Mouse (Mus musculus): ENCODE measurements around the gene Fermt2.

Gene Fermt2

DNA sequence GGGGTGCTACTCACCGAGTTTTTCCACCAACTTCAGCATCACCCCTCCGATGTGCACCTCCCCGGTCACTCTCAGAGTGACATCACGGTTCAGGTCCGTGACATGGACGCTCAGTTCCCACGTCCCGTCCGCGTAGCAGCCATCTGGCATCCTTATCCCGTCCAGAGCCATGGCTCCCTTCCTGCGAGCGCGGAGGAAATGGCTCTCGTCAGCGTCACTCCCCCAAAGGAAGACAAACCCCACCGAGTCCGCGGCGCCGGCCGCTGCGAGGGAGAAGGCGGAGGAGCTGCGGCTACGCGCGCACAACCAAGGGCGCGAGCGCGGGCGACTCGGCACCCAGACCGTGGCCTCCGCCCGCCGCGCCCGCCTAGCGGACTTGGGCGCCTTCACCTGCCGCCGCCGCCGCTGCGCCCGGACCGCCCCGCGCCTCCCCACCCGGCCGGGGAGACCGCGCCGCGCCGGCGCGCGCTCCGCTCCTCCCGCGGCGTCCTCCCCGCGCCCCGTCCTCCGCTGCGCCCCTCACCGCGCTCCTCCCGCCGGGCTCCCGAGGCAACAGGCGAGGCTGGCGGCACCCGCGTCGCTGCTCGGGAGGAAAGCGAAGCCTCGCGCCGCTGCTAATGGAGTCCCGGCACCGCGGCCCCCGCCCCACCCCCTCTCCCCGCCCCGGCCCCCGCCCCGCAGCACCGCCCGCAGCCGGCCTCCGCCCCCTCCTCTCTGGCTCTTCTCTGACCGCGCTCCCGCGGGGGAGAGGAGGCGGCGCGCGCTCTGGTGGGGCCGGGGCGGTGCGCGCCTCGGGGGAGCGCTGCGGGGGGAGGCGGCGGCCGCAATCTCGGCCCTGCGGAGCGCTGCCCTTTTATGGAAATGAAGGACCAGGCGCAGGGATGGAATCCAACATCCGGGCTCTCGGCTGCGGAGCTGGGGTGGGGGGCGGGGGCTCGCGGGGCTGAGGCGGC lies at the start of gene Fermt2:
Fermt2 (minus strand) TSS at position 708 of the 953 bp plus-strand sequence.
- peak in 1 of 2 experiments; percentile 32 for DNase-seq (ENCODE audit: low spot score in 2 of 2)

DNA sequence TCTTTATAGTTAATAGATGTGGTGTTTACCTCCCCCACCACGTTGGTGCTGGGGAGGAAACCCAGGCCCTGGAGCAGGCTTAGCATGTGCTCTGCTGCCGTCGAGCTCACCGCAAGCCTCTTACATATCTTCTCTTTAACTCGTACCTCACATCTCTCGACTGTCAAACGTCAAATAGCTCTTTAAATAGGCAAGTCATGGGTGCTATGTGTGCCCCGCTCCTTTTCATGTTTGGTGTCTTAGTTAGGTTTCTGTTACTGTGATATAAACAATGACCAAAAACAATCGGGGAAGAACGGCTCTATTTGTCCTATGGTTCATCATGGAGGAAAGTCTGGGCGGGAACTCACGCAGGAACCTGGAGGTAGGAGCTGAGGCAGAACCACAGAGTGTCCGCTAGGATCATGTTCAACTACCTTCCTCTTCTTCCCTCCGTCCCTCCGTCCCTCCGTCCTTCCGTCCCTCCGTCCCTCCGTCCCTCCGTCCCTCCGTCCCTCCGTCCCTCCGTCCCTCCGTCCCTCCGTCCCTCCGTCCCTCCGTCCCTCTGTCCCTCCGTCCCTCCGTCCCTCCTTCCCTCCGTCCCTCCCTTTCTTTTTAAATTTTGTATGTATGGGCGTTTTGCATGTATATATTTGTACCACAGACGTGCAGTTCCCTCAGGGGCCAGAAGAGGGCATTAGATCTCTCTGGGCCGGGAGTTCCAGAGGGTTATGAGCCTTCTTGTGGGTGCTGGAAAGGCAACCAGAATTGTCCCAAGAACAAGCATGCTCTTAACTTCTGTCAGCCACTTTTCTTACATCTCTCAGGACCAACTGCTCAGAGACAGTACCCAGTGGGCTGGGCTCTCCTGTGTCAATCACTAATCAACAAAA lies 36.4 kb upstream of the Fermt2 start:
- DNase-seq (ENCODE audit: low spot score in 2 of 2) = peak; percentile 57 to 78

DNA sequence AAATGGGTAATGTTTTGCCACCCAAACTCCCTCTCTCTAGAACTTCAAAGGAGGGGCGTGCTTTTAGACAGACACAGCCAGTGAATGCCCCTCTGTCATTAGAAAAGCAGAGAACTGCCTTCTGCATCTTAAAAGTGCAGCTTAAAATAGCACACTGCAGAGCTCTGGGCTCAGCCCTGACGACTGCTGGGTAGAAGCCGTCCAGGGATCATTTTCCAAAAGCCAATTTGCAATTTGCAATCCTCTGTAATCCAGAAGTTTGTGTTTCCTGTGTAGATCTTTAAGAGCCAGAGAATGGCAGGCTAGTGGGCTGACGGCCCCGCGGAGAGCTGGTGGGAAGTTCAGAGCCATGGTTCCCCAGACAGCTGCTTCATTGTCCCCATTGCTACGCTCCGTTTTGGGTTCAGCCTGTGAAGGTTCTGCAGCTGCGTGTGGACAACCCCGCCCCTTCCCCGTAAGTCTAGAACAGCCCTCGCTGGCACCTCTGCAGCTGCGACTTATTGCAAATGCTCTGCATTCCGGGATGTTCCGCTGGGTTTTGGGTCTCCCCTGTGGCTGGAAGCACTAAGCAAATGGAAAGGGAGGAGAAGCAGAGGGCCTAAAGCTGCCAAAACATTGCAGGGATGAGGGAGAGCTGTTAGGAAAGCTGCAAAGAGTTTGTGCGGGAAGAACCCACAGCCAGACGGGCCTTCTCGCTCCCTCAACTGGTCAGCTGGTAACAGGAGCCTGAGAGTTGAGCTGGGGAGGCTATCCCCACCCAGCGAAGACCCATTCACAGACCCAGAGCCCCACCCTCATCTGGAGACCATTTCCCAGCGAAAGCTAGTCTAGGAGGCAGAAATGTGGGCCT lies 35.5 kb upstream of the Fermt2 start:
- no peak for DNase-seq (ENCODE audit: low spot score in 2 of 2)

DNA sequence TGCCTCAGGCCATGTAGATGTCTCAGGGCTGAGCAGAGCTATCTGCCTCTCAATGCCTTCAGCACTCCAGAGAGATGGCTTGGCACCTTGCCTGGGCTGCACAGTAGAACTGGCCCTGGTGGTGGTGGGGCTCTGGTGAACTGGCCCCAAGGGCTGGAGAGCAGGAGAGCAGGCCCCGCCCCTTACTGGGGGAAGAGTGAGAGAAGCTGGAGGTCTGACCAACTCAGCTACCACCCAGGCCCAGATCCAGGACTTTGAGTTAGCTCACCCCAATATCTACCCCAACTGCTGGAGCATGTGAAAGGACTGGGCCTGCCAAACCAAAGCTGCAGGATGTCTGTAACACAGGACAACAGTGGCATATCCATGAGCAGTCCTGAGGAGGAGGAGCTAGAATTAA lies 33.7 kb upstream of the Fermt2 start:
- no peak for DNase-seq (ENCODE audit: low spot score in 2 of 2)

DNA sequence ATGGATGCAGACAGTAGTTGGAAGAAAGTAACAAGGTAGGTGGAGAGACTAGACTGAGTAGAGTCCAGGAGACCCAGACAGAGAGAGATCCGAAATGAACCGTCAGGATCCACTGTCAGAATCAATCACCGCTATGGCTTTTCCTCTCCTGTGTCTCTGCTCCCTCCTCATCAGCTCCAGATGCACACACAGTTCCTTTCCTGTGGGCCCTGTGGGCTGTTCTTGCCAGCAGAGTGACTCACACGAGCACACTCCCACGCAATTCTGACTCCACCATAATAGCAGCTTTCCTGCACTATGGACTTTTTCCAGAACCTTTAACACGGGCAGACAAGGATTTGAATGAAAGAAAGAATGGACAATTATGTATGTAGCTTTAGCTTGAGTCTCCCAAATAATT lies 31.8 kb upstream of the Fermt2 start:
- no peak for DNase-seq (ENCODE audit: low spot score in 2 of 2)

DNA sequence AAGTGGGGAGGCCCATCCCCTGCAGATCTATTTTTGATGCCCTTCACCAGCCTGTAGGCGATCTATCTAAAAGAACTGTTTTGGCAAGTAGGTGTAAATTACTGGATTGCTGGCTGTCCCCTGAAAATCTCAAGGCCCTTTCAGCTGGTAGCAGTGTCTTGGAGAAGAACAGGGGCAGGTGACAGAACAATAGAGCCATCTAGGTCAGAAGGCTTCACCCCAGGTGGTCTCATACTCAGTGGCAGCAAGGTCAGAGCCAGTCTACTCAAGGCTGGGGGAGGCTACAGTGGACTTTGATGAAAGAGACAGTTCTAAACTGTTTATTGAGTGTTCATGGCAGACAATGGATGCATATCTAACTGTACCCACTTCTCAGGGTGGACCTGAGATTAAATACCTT lies 29.1 kb upstream of the Fermt2 start:
- no peak for DNase-seq (ENCODE audit: low spot score in 2 of 2)

DNA sequence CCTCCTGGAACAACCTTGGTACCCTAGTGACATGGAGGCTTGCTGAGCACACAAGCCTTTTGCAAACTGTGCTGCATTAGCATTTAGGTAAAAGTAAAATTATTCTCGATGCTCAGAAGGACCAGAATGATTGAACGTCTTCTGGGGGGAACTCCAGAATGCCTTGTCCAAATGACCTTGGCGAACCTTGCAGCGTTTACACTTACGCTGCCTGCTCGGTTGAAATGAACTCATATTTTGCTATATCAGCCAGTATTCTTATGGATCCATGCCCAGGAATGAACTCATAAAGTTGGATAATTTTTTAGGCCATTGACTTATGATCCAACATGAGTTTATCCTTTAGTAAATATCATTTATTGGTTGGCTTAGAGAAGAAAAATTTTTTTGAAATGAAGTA lies 24.4 kb upstream of the Fermt2 start:
- no peak for DNase-seq (ENCODE audit: low spot score in 2 of 2)

DNA sequence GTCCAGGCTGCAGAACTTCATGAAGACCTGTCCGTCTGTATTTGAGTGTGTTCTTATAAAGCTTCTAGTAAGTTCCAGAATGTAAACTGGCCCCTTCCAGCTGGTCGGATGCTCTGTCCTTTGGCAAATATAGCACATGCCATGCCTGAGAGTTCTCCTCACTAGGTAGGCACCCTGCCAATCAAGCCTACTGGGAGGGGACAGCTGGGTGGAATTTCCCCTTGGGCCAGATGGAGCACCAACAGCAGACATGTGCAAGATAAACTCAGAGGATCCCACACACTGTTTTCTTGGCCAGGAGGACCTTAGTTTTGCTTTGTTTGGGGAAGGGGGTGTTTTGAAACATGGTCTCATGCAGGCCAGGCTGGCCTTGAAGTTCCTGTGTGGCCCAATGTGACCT lies 23.9 kb upstream of the Fermt2 start:
- no peak for DNase-seq (ENCODE audit: low spot score in 2 of 2)

DNA sequence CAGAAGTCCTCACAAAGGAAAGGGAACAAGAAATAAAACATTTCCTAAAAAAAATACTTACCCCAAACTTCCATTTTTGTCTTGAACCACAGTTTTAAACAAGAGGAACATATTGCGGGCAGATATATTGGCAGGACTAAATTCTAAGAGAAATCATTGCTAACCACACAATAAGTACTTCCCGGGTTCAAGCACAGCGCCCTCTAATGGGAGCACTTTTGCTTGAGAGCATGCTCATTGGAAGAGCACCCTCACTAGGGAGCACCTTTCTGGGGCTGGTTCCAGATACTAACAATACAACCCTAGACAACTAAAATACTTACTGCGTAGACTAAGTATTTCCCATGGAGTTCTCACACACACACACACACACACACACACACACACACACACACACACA lies 22.5 kb upstream of the Fermt2 start:
- DNase-seq (ENCODE audit: low spot score in 2 of 2) = no peak

DNA sequence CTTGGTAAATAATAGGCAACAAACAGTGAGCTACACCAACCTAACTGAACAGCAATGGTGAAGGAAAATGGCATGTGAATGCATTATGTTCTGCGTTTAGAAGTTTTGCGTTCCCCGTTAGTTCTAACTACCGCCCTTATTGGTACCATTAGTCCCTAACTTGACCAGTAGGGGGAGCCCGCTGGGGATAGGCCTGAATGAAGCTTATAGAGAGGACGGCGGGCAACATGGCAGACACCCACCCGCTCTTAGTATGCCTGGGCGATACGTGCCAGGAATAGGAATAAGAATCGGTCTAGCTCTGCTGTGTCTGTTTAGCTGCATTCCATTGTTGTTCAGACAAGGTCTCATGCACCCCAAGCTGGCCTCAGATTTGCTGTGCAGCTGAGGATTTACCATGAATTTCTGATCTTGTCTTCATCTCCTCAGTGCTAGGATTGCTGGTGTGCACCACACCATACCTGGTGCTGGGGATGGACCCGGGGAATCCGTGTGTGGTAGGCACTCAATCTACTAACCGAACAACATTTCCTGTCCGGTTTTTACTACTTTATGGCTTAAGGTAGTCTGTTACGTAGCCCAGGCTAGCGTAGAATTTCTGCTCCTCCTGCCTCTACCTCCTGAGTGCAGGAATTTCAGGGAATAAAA lies 21.3 kb upstream of the Fermt2 start:
- DNase-seq (ENCODE audit: low spot score in 2 of 2) = peak in 1 of 2 experiments; percentile 48

DNA sequence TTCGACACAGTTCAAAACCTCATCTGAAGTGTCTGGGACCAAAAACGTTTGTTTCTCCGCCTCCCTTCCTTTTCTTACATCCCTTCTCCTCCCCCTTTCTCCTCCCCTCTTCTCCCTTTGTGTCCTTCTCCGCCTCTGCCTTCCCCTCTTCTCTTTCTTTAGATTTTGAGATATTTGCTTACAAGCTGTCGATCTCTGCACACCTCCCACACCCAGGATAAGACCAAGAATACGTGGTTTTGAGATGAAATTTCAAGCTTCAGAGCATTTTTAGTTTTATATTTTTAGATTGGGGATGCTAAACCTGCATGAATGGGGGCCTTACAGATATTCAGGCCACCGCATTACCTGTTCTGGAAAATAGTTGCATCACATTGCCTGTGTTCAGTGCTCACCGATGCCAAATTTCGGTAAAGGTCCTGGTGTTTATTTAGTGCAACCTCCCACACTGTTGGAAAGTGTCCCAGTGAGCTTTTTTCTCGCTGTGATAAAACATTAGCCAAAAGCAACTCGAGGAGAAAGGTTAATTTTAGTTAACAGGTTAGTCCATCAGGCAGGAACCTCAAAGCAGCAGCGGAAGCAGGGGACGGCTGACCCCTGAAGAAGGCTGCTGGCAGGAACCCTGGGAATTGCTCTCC lies 20.2 kb upstream of the Fermt2 start:
- no peak for DNase-seq (ENCODE audit: low spot score in 2 of 2)

DNA sequence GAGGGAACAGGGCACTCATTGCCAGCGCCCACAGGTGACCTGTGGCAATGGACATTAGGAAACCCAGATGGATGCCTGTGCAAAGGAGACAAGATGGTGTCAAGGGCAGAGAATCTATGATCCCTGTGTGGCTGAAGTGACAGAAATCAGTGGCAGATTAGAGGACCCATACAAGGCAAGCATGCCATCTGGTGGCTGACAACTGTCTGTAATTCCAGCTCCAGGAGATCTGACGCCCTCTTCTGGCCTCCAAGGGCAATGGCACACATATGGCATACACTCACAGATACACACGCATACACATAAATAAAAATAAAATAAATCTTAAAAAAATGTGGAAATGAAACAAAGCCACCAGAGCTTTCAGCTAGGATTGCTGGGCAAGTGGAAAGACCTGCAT lies 18.2 kb upstream of the Fermt2 start:
- no peak for DNase-seq (ENCODE audit: low spot score in 2 of 2)

DNA sequence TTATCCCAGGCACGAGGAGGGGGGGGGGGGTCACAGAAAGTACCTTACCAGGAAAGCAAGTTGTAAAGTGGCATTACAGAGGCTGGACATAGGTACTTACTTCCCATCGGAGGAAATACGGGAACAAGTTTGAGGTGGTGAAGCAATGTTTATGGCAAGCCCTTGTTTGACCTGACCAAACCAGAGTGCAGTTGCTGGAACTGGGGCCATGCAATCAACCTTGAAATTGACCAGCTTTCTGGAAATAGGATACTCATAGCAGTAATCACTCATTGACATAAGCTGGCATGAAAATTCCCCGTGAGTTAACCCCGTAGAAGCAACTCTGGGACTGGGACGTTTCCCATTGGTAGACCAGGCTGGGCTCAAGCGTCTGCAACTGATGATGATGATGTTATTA lies 15.0 kb upstream of the Fermt2 start:
- DNase-seq (ENCODE audit: low spot score in 2 of 2) = no peak

DNA sequence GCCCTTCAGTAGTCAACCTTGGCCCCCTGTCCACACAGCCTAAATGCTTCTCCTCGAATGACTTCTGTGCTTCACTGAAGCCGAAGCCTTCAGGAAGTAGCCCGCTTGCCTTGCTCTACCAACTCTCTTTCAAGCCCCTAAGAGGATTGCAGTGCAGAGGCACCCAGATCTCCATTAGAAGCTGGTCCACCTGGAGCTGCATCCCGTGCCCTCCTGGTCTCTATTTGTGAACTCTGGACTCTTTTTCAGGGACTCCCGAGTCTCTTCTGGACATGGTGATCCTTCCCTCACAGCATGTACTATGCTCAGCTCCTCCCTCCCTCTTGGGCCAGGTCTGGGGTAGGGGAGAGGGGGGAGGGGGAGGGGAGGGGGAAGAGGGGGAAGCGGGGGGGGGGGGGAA lies 14.1 kb upstream of the Fermt2 start:
- DNase-seq (ENCODE audit: low spot score in 2 of 2) = no peak

DNA sequence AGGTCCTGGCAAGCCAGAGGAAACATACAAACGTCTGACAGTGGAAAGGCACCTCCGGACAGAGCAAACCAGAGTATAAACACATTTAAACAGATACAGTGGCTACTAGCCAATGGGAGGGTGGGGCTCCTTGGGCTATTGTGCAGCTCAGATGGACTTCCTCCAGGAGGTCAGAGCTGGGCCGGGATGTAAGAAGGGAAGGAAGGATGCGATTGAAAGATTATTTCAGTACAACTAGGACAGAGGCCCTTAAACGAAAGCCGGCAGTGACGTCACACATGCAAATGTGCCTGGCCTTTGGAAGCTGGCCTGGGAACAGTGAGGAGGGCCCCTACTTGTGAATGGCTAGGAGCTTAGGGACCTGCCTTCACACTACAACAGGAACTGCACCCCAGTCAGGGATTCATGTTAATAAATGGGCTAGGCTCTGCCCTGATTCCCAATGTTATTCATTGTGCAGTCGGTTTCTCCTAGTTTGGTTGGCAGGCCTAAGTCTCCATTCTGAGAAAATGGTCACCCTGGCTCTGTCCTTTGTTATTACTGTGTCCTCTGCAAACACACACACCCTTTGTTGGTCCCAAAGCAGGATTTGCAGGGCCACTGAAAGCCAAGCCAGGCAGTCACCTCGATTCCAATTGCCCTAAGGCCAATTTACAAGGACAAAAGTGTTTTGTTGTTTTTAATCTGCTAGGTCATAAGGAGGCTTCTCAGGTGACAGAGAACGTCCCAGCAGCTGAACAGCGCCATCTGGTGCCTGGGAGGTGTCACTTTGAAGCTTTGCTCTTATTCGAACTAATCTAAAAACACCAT lies 9.9 kb upstream of the Fermt2 start:
- DNase-seq (ENCODE audit: low spot score in 2 of 2) = peak in 1 of 2 experiments; percentile 47

DNA sequence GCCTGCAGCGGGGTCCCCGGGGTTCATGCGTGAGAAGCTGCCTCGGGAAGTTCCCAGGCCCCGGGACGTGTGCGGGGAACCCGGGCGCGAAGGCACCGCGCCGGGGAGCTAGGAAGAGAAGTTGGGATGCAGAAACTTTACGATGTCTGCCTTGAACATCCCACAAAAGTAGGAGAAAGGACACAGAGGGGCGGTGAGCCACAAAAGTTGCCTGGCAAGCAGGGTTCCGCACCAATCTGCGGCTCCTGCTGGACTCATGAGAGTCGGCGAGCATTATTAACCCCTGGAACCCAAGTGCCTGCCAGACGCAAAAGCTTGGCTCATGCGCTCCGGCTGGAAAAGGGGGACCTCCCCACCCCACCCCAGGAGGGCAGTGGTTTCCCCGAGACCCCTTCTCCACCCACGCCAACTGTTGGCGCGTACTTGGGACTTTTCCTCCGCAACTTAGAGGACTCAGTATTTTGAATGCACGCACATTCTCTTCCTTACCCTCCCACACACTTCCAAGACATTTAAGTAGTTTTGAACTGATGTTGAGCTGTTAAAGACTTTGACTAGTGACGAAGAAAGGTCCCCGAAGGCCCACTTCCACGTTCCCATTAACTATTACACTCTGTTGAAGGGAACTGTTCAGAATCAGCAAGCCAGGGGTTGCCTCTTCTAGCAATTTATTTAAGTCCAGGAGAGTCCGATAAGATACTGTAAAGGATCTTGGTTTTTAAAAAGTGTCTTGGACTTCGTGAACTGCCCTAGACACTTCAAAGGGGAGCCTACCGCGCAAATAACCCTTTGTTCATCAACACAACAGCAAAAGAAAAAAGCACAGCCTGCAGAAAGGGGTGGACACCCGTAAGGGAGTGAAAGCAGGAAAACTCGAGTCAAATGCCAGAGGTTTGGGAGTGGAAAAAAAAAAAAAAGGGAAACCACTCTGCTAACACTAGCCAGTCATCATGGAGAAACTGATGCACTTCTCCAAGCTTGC lies 737 bp upstream of the Fermt2 start:
- DNase-seq (ENCODE audit: low spot score in 2 of 2) = no peak

DNA sequence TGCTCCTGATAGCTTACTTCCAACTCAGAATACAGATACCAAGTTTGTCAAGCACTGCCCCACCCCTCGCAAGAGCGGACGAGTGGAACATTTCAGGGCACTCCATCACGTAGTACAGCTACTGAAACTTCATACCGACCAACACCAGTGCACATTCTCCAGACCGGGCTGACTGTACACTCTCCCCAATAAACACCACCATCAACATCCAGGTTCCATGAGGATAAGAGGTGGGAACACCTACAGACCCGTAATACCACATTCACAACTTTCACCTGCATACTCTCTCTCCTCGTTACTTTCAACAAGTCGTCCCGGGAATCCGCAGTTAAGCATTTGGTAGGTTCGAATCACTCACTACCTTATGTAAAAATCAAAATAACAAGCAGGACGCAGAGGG lies 1.1 kb downstream of the Fermt2 start:
- DNase-seq (ENCODE audit: low spot score in 2 of 2) = no peak

DNA sequence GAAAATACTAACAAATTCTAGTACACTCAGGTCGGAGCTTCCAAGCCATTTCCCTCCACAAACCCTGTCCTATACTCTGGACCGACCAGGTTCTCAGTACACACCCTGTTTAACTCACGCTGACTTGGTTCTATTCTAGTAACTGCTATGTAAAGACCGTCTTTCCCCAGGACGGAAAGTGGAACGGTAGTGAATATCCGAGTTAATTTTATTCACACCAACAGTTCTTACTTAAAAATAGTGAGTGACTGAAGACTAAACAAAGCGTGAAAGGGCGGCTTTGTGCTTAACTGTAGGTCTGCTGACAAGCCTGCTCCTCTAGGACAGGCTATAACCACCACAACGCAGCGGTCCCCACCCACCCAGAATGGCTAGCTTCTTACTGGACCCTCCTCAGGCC lies 14.1 kb downstream of the Fermt2 start:
- no peak for DNase-seq (ENCODE audit: low spot score in 2 of 2)

DNA sequence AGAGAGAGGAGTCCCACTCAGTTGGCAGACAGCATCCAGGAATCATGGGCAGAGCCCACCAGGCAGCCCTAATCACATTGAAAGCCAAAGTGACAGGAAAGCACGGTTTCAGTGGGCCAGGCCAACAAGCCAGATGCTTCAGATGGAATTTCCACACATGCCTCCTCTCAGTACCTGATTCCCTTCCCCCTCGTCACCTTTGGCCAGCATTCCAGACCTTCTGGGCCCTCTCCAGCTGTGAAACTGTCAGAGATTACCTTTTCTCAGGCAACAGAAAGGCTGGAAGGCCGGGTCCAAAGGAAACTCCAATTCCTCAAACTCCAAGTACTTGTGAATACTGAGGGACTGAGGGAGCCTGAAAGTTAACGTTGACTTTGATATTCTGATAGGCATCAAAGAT lies 19.1 kb downstream of the Fermt2 start:
- no peak for DNase-seq (ENCODE audit: low spot score in 2 of 2)
